Comparison of ENCODE assay signal across 8 mouse cellular contexts in the genomic region with DNA sequence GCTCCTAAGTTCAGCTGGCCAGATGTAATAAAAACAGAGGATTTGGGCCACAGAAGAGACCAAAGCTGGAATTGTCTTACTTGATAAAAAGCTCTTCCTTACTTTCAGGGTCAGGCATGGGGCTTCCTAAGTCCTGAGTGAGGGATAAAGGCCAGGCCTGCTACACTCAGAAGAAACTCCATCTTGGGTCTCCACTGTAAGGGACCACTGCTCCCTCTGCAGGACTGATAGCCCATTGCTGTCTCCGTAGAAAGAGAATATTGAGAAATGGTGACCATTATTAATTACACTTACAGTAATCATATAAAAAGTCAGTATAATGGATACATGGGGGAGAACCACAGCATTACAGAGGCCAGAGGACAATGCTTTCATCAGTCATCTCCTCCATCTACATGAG. TPM values are rescaled to one million over a fixed set of nuclear protein-coding genes. Genes with fewer than 3 reads are reported as not detected.
DNase-seq lines count a peak whose midpoint lies in the region; ATAC-seq lines count a peak whose summit lies in the region.
"Had no signal": no experiment of that assay in that cellular context is flagged by ENCODE, and none has a peak within 500 bp of the region (broad histone marks: within the 10 kb centered on the region; RNA-seq: fewer than 3 reads in every experiment).

No protein-coding gene starts in this region.

- no peak for ATAC-seq in hindbrain, embryonic 11.5 days (ENCODE audit: low FRiP score)
- ATAC-seq in hindbrain, embryonic 16.5 days = no peak
- ATAC-seq in embryonic facial prominence, embryonic 15.5 days (ENCODE audit: insufficient number of reproducible peaks, low FRiP score, low TSS enrichment, low read depth) = no peak
- ATAC-seq in midbrain, embryonic 13.5 days = peak; percentile 15; the same call in 1 of the 2 replicates

- no peaks in the 10 kb centered on the region for H3K27me3 ChIP-seq in hindbrain, embryonic 11.5 days (ENCODE audit: control insufficient read depth, insufficient read depth, low read length)
- H3K27me3 ChIP-seq in hindbrain, embryonic 16.5 days (replicated peaks; ENCODE audit: control insufficient read depth, insufficient read depth, low read length) = no peaks in the 10 kb centered on the region
- no peaks in the 10 kb centered on the region for H3K27me3 ChIP-seq in embryonic facial prominence, embryonic 15.5 days
- H3K27me3 ChIP-seq in midbrain, embryonic 13.5 days = no peaks in the 10 kb centered on the region
- H3K27me3 ChIP-seq: midbrain, embryonic 12.5 days had no signal

- H3K9me3 ChIP-seq in hindbrain, embryonic 11.5 days (ENCODE audit: control insufficient read depth, low read length) = no peaks in the 10 kb centered on the region
- H3K9me3 ChIP-seq in hindbrain, embryonic 16.5 days (ENCODE audit: control insufficient read depth, low read length) = no peaks in the 10 kb centered on the region
- H3K9me3 ChIP-seq in embryonic facial prominence, embryonic 15.5 days (replicated peaks) = no peaks in the 10 kb centered on the region
- H3K9me3 ChIP-seq in midbrain, embryonic 13.5 days = no peaks in the 10 kb centered on the region
- H3K9me3 ChIP-seq: midbrain, embryonic 12.5 days had no signal

- no peak overlapping the region for H3K27ac ChIP-seq in hindbrain, embryonic 11.5 days (ENCODE audit: low read depth, low read length)
- no peak overlapping the region for H3K27ac ChIP-seq in hindbrain, embryonic 16.5 days (ENCODE audit: low read depth, low read length)
- H3K27ac ChIP-seq in embryonic facial prominence, embryonic 15.5 days (replicated peaks) = peak overlapping the region; percentile 84; the same call in 1 of the 2 replicates
- no peak overlapping the region for H3K27ac ChIP-seq in midbrain, embryonic 13.5 days
- H3K27ac ChIP-seq: midbrain, embryonic 12.5 days had no signal

- 0 out of 2 replicates have a peak, but pooled peaks cover 2% of the 10 kb centered on the region for H3K36me3 ChIP-seq in hindbrain, embryonic 11.5 days (ENCODE audit: control insufficient read depth, insufficient read depth, low read length)
- peaks cover 6% of the 10 kb centered on the region for H3K36me3 ChIP-seq in hindbrain, embryonic 16.5 days (ENCODE audit: control insufficient read depth, insufficient read depth, low read length)
- H3K36me3 ChIP-seq in embryonic facial prominence, embryonic 15.5 days = peaks cover 20% of the 10 kb centered on the region; the same call in 1 of the 2 replicates
- H3K36me3 ChIP-seq in midbrain, embryonic 13.5 days = peaks cover 36% of the 10 kb centered on the region

- WGBS in hindbrain, embryonic 11.5 days = 77% methylated on average over 1 of the region's 1 CpGs
- WGBS in hindbrain, embryonic 16.5 days = 62% methylated on average over 1 of the region's 1 CpGs
- 67% methylated on average over 1 of the region's 1 CpGs for WGBS in embryonic facial prominence, embryonic 15.5 days
- WGBS in midbrain, embryonic 13.5 days = 71% methylated on average over 1 of the region's 1 CpGs

- peak; percentile 10 for DNase-seq in hindbrain, embryonic 11.5 days (ENCODE audit: low spot score)
- peak; percentile 56 for DNase-seq in NIH3T3 (ENCODE audit: low read depth)
- DNase-seq in spleen, adult 12 weeks (ENCODE audit: low spot score) = no peak
- DNase-seq in thymus, postnatal 0 days (ENCODE audit: low spot score) = no peak

- no peaks in the 10 kb centered on the region for H3K4me1 ChIP-seq in hindbrain, embryonic 11.5 days (replicated peaks; ENCODE audit: control insufficient read depth, insufficient read depth, low read length)
- peaks cover 6% of the 10 kb centered on the region for H3K4me1 ChIP-seq in hindbrain, embryonic 16.5 days (ENCODE audit: control insufficient read depth, insufficient read depth, low read depth, low read length)
- H3K4me1 ChIP-seq in embryonic facial prominence, embryonic 15.5 days = peaks cover 15% of the 10 kb centered on the region
- H3K4me1 ChIP-seq in midbrain, embryonic 13.5 days (replicated peaks) = peaks cover 17% of the 10 kb centered on the region

- H3K9ac ChIP-seq in hindbrain, embryonic 11.5 days (ENCODE audit: low read depth, low read length) = no peak overlapping the region
- no peak overlapping the region for H3K9ac ChIP-seq in hindbrain, embryonic 16.5 days (ENCODE audit: low read depth, low read length)
- no peak overlapping the region for H3K9ac ChIP-seq in embryonic facial prominence, embryonic 15.5 days
- H3K9ac ChIP-seq in midbrain, embryonic 13.5 days (replicated peaks) = no peak overlapping the region

- no peak overlapping the region for H3K4me2 ChIP-seq in hindbrain, embryonic 11.5 days (replicated peaks; ENCODE audit: low read depth, low read length)
- H3K4me2 ChIP-seq in hindbrain, embryonic 16.5 days (ENCODE audit: low read length) = no peak overlapping the region
- H3K4me2 ChIP-seq in embryonic facial prominence, embryonic 15.5 days (replicated peaks) = no peak overlapping the region
- H3K4me2 ChIP-seq in midbrain, embryonic 13.5 days (replicated peaks) = no peak overlapping the region
- H3K4me2 ChIP-seq: midbrain, embryonic 12.5 days had no signal

- H3K4me3 ChIP-seq in hindbrain, embryonic 11.5 days (ENCODE audit: low read depth, low read length) = no peak overlapping the region
- H3K4me3 ChIP-seq in hindbrain, embryonic 16.5 days (ENCODE audit: low read length) = no peak overlapping the region
- H3K4me3 ChIP-seq in embryonic facial prominence, embryonic 15.5 days (replicated peaks) = no peak overlapping the region
- H3K4me3 ChIP-seq in midbrain, embryonic 13.5 days (replicated peaks) = no peak overlapping the region
- H3K4me3 ChIP-seq: midbrain, embryonic 12.5 days had no signal

RNA-seq across cellular contexts. Expression of a gene that starts 59.7 kb away (rescaled TPM):
- polyA plus RNA-seq in hindbrain, embryonic 11.5 days (2014; fragmentation: Nextera tagmentation; extraction: Ambion mirVana) = 2.1 and 2.7 TPM in 2 replicates
- 10.5 and 11.9 TPM in 2 replicates for polyA plus RNA-seq in hindbrain, embryonic 16.5 days (2015; fragmentation: Nextera tagmentation; extraction: Ambion mirVana)
- 9.0 and 10.1 TPM in 2 replicates for polyA plus RNA-seq in embryonic facial prominence, embryonic 15.5 days (2015; fragmentation: Nextera tagmentation; extraction: Ambion mirVana)
- polyA plus RNA-seq in midbrain, embryonic 13.5 days (2015; fragmentation: Nextera tagmentation; extraction: Ambion mirVana) = 2.0 and 2.3 TPM in 2 replicates
- polyA plus RNA-seq in thymus, postnatal 0 days (2015; fragmentation: Nextera tagmentation; extraction: Ambion mirVana) = 1.9 and 2.9 TPM in 2 replicates

Comparison
In these comparisons a context has a peak if more than half of its experiments do, and no peak if none do; other contexts are left out.
1. DNase-seq: peak in hindbrain, embryonic 11.5 days (single experiment) and NIH3T3 (single experiment); none in spleen, adult 12 weeks (single experiment) and thymus, postnatal 0 days (single experiment).